Mouse (Mus musculus) lung, embryonic 16.5 days (tissue): ENCODE measurements at regions not wholly inside any gene's neighbourhood (a gene's known extent, or its start where the extent isn't known, plus 50 kb on each side); places are given as distances from the start of the nearest gene placed in this dataset.

Source experiments
- ATAC-seq: fragments of 200-750 bp; cut with Nextera tagmentation; 2 replicates; pipeline ENCODE4 v1.8.0; 2017; ENCODE audit warnings: low read depth, mild to moderate bottlenecking, moderate library complexity
- H3K27ac ChIP-seq: fragments of 300-500 bp; sonication (generic); 2 replicates; pipeline ENCODE4 v1.5.1; 2014; ENCODE audit warnings: mild to moderate bottlenecking, control low read depth, low read length
- H3K27me3 ChIP-seq: fragments of 300-500 bp; sonication (generic); 2 replicates; pipeline ENCODE4 v1.6.1; 2014; ENCODE audit warnings: low read depth, low read length, mixed read lengths; ENCODE audit not compliant: control insufficient read depth, insufficient read depth
- H3K36me3 ChIP-seq: fragments of 300-500 bp; sonication (generic); 2 replicates; pipeline ENCODE4 v1.6.1; 2014; ENCODE audit warnings: low read length; ENCODE audit not compliant: control insufficient read depth, insufficient read depth
- H3K4me1 ChIP-seq: fragments of 300-500 bp; sonication (generic); replicated peaks from 2 replicates; pipeline ENCODE4 v1.6.1; 2014; ENCODE audit warnings: low read length, mixed read lengths; ENCODE audit not compliant: control insufficient read depth, insufficient read depth
- H3K4me2 ChIP-seq: fragments of 300-500 bp; sonication (generic); 2 replicates; pipeline ENCODE4 v1.6.1; 2014; ENCODE audit warnings: low read depth, low read length, control low read depth
- H3K4me3 ChIP-seq: fragments of 300-500 bp; sonication (generic); 2 replicates; pipeline ENCODE4 v1.5.1; 2014; ENCODE audit warnings: mild to moderate bottlenecking, low read length, control low read depth
- H3K9ac ChIP-seq: fragments of 300-500 bp; sonication (generic); 2 replicates; pipeline ENCODE4 v1.6.1; 2014; ENCODE audit warnings: low read length, control low read depth
- H3K9me3 ChIP-seq: fragments of 300-500 bp; sonication (generic); 2 replicates; pipeline ENCODE4 v1.6.1; 2016; ENCODE audit warnings: low read length; ENCODE audit not compliant: control insufficient read depth
- WGBS: fragments of 180-500 bp; shearing (Covaris S2); extraction: QIAGEN DNeasy Blood & Tissue Kit; methylation state at CpG from one replicate; pipeline ENCODE4 v1.1.7; 2014; 5-methylcytosine and 5-hydroxymethylcytosine counted together

- 30% methylated on average over 2 of the region's 2 CpGs for WGBS
- ATAC-seq = peak; percentile 21; the same call in 1 of the 2 replicates
- Histone ChIP-seq H3K27ac (no peak overlapping the region), H3K27me3 (no peaks in the 10 kb centered on the region), H3K9ac (no peak overlapping the region), H3K36me3 (no peaks in the 10 kb centered on the region), H3K4me1 (peaks cover 4% of the 10 kb centered on the region; the same call in 1 of the 2 replicates), H3K4me2 (no peak overlapping the region), H3K9me3 (no peaks in the 10 kb centered on the region), H3K4me3 (no peak overlapping the region)
Measured at GRCm38 (mm10) chr5:126971284-126971683, 270.3 kb upstream of the Tmem132c start.

GRCm38 (mm10) chr5:126971981-126972380 is 269.6 kb upstream of the Tmem132c start:
- no peaks in the 10 kb centered on the region for H3K36me3 ChIP-seq
- H3K4me2 ChIP-seq = no peak overlapping the region
- 43% methylated on average over 1 of the region's 1 CpGs for WGBS
- no peaks in the 10 kb centered on the region for H3K27me3 ChIP-seq
- H3K9ac ChIP-seq = no peak overlapping the region
- peak; percentile 57 for ATAC-seq
- no peak overlapping the region for H3K27ac ChIP-seq
- H3K9me3 ChIP-seq = no peaks in the 10 kb centered on the region
- H3K4me3 ChIP-seq = no peak overlapping the region
- H3K4me1 ChIP-seq = peaks cover 4% of the 10 kb centered on the region; the same call in 1 of the 2 replicates

DNA sequence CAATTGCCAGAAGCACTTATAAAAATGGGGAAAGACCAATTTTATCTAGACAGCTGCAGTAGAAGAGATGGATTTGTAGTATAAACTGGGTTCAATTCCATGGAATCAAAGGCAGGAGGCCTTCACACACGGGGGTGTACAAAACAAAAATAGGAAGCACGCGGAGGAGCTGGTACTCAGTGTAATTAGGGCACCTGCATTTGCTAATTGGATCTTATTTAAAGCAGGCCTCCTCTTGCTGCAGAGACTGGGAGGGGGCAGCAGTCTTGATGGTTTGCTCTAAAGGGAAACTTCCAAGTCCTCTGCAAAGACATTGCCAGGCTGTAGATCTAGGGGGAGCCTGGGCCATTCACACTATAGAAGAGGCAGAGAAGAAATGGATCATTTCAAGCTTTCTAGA is 268.2 kb upstream of the Tmem132c start:
- H3K27ac ChIP-seq = no peak overlapping the region
- H3K36me3 ChIP-seq = no peaks in the 10 kb centered on the region
- no peak for ATAC-seq
- H3K9me3 ChIP-seq = peaks cover 3% of the 10 kb centered on the region
- no peaks in the 10 kb centered on the region for H3K27me3 ChIP-seq
- peaks cover 4% of the 10 kb centered on the region; the same call in 1 of the 2 replicates for H3K4me1 ChIP-seq
- no peak overlapping the region for H3K4me2 ChIP-seq
- WGBS = 54% methylated on average over 3 of the region's 3 CpGs
- no peak overlapping the region for H3K9ac ChIP-seq
- no peak overlapping the region for H3K4me3 ChIP-seq

GRCm38 (mm10) chr5:126974565-126974964 is 267.0 kb upstream of the Tmem132c start:
- Histone ChIP-seq H3K27me3 (no peaks in the 10 kb centered on the region), H3K4me1 (peaks cover 4% of the 10 kb centered on the region; the same call in 1 of the 2 replicates), H3K9me3 (peaks cover 5% of the 10 kb centered on the region), H3K9ac (no peak overlapping the region), H3K4me3 (no peak overlapping the region), H3K27ac (no peak overlapping the region), H3K36me3 (no peaks in the 10 kb centered on the region), H3K4me2 (no peak overlapping the region)
- no peak for ATAC-seq
- 84% methylated on average over 3 of the region's 3 CpGs for WGBS

- 54% methylated on average over 6 of the region's 6 CpGs for WGBS
- H3K4me2 ChIP-seq = no peak overlapping the region
- no peaks in the 10 kb centered on the region for H3K36me3 ChIP-seq
- H3K27ac ChIP-seq = no peak overlapping the region
- no peaks in the 10 kb centered on the region for H3K9me3 ChIP-seq
- H3K9ac ChIP-seq = no peak overlapping the region
- ATAC-seq = no peak
- no peak overlapping the region for H3K4me3 ChIP-seq
- no peaks in the 10 kb centered on the region for H3K4me1 ChIP-seq
- no peaks in the 10 kb centered on the region for H3K27me3 ChIP-seq
Measured at GRCm38 (mm10) chr5:126995577-126995976, 246.0 kb upstream of the Tmem132c start.

- H3K27me3 ChIP-seq = no peaks in the 10 kb centered on the region
- no peak for ATAC-seq
- H3K36me3 ChIP-seq = no peaks in the 10 kb centered on the region
- no peak overlapping the region for H3K4me2 ChIP-seq
- no peaks in the 10 kb centered on the region for H3K9me3 ChIP-seq
- peaks cover 2% of the 10 kb centered on the region; the same call in 1 of the 2 replicates for H3K4me1 ChIP-seq
- WGBS = 57% methylated on average over 3 of the region's 3 CpGs
- no peak overlapping the region for H3K27ac ChIP-seq
- H3K9ac ChIP-seq = no peak overlapping the region
- H3K4me3 ChIP-seq = no peak overlapping the region
Measured at GRCm38 (mm10) chr5:127014166-127014565, 227.4 kb upstream of the Tmem132c start.

DNA sequence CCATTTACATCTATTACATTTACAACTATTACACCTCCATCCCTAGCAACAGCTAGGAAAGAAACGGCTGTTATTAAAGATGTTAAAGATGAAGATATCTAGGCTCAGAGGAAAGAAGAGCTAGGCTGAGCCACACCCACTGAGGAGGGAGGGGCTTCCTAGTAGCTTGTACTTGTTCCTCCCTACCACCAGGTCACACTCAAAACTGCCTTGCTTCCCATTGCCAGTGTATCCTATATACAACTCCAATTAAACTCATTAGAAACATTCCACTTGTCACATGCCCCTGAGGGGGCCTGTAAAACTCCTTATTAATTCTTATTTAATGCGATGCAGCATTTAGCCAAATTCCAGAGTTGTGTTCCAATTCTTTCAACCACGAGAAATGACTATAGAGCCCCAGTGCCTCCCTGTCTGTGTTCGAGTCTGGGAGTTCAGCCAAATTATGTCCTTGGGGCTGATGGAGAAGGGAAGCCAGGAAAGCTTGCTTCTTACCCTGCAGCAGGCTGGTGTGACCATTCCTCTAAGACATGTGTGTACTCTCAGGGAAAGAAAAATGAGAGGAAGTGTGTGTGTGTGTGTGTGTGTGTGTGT is 225.0 kb upstream of the Tmem132c start:
- Histone ChIP-seq H3K9ac (no peak overlapping the region), H3K36me3 (no peaks in the 10 kb centered on the region), H3K4me2 (no peak overlapping the region), H3K9me3 (no peaks in the 10 kb centered on the region), H3K27me3 (no peaks in the 10 kb centered on the region), H3K4me1 (peaks cover 2% of the 10 kb centered on the region; the same call in 1 of the 2 replicates), H3K27ac (no peak overlapping the region), H3K4me3 (no peak overlapping the region)
- peak; percentile 89 for ATAC-seq
- 41% methylated on average over 4 of the region's 4 CpGs for WGBS

- Histone ChIP-seq H3K27ac (no peak overlapping the region), H3K9me3 (no peaks in the 10 kb centered on the region), H3K4me3 (no peak overlapping the region), H3K36me3 (no peaks in the 10 kb centered on the region), H3K4me1 (peaks cover 2% of the 10 kb centered on the region; the same call in 1 of the 2 replicates), H3K27me3 (no peaks in the 10 kb centered on the region), H3K4me2 (no peak overlapping the region), H3K9ac (no peak overlapping the region)
- no peak for ATAC-seq
- 80% methylated on average over 4 of the region's 4 CpGs for WGBS
Measured at GRCm38 (mm10) chr5:127017971-127018370, 223.6 kb upstream of the Tmem132c start.

DNA sequence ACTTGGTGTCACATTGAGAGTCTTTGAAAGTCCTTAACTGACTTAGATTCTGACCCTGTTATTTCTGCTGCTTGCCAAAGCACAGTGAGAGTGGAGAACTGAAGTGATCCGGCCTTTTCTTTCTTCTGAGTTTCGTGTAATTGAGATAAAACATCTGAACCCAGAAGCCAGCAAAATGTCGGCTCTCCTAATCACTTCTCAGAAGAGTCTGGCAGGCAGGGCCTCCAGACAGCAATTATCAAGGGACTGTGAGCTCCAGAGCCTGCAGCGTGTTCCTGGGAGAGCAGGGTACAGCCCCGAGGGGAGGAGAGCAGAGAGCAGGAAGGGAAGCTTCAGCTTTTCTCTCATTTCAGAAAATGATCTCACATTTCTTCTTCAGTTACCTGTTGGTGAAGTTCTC is 205.1 kb upstream of the Tmem132c start:
- no peak overlapping the region for H3K27ac ChIP-seq
- WGBS = 20% methylated on average over 5 of the region's 5 CpGs
- peak; percentile 60; the same call in 1 of the 2 replicates for ATAC-seq

More for the DNA sequence above, 205.1 kb upstream of the Tmem132c start:
- Histone ChIP-seq H3K4me1 (no peaks in the 10 kb centered on the region), H3K4me2 (no peak overlapping the region), H3K4me3 (no peak overlapping the region), H3K9me3 (no peaks in the 10 kb centered on the region), H3K27me3 (no peaks in the 10 kb centered on the region), H3K36me3 (no peaks in the 10 kb centered on the region), H3K9ac (no peak overlapping the region)
